Mouse (Mus musculus) lung, adult 18-20 months (tissue): Measurements from ENCODE around the gene Eef1a2.

ENCODE experiments used
- DNase-seq, 2 experiments: peaks; one replicate each; pipeline ENCODE4 v3.0.0; 2022; ENCODE audit warnings: mixed read lengths in 2 of 2

Gene Eef1a2

DNA sequence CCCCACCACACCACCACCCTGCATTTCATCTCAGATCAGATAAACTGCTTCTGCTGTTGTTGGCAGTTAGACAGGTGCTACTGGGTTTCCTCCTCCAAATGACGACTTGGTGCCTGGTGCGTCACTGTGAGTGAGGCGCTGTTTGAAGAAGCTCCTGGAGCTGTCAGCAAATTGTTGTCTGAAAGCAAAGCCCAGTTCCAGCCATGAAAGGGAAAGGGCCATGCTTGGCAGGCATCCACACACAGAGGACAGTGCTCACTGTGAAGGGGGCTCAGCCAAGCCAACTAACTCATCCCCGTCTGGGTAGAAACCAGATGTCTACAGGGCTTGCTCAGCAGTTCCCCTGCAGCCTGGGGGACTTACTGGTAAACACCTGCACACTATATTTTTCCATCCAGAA, 27.9 kb downstream of the Eef1a2 start:
- no peak for DNase-seq

DNA sequence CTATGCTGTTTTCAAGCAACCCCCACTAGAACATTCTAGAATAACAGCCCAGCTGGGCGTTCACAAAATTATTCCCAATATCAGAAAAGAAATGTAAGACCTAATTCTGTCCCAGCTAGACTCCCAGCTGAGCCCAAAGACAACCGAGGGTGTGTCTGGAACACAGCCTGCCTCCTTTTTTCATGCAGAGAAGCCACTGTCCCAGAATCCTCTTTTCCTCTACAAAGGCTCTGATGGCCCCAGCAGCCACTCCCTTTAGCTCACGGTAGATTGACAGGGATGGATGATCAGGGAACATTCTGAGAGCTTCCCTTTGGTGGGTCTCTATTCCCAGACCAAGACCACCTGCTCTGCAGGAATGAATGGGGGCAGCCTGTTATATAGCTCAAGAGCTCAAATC, 29.0 kb downstream of the Eef1a2 start:
- DNase-seq, result no peak

- DNase-seq, result no peak
These were observed 30.9 kb downstream of the Eef1a2 start for GRCm38 (mm10) chr2:181125726-181126455.

GRCm38 (mm10) chr2:181122642-181123041, 34.2 kb downstream of the Eef1a2 start:
- DNase-seq, result no peak

- no peak for DNase-seq
These were observed 35.8 kb downstream of the Eef1a2 start for GRCm38 (mm10) chr2:181120922-181121449.

DNA sequence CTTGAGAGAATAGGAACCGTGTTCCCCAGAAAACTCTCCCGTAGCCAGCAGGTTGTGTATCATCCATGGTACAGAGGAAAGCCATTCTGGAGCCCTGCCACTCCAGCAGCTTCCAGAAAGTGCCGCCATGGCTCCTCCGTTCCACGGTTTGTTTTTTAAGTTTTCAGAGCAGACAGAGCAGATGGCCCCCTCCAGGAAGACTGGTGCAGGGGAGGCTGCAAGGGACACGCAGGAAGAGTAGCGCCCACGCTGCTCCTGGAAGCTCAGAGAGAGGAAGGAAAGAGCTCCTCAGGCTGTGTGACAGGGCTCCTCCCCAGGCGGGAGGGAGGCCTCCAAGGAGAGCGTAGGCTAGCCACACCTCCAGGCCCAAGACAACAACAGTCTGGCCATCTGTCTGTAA, 36.9 kb downstream of the Eef1a2 start:
- DNase-seq, result no peak

GRCm38 (mm10) chr2:181116436-181116835, 40.4 kb downstream of the Eef1a2 start:
- DNase-seq, result no peak

- DNase-seq, result no peak
These were observed 41.4 kb downstream of the Eef1a2 start for GRCm38 (mm10) chr2:181115367-181115766.

GRCm38 (mm10) chr2:181113762-181114361, 43.0 kb downstream of the Eef1a2 start:
- DNase-seq, result no peak

DNA sequence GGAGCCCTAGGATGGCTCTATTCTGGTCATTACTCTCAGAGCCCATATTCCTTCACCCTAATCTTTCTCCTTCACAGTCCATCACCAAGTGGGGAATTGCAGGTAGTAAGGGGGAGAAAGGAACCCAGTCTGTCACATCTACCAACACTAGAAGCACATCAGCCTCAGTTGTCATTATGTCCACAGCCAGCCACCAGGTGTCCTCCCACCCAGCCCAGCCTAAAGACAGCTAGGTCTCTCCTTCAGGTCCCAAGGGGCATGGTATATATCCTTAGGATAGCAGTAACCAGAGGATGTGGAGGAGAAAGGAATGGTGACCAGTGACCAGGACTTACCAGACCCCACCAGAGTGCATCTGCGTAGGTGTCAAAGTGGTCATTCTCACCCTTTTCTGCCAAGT, 45.1 kb downstream of the Eef1a2 start:
- DNase-seq, result no peak

GRCm38 (mm10) chr2:181104111-181104510, 52.7 kb downstream of the Eef1a2 start:
- DNase-seq, result no peak

GRCm38 (mm10) chr2:181102161-181102560, 54.7 kb downstream of the Eef1a2 start:
- DNase-seq, result no peak

- DNase-seq, result no peak
These were observed 55.2 kb downstream of the Eef1a2 start for GRCm38 (mm10) chr2:181101626-181102025.

DNA sequence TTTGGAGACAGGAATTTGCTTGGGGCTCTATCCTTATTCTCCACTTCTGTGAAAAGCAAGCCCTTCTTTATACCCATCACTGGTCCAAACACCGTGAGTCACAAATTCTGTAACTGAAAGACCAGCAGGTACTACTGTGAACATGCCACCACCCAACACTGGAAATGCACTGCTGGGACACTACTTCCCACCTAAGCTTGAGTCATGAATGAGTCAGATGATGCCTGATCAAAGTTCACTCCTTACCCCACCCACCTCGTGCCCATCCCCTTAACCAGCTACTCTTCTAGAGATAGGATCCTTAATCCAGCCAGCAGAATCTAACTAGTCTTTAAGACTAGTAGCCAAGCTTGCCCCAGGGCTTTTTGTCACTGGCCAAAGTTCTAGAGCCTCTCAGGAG, 56.7 kb downstream of the Eef1a2 start:
- no peak for DNase-seq
